Mouse (Mus musculus): ENCODE measurements at regions not wholly inside any gene's neighbourhood (a gene's known extent, or its start where the extent isn't known, plus 50 kb on each side); places are given as distances from the start of the nearest gene placed in this dataset.

DNA sequence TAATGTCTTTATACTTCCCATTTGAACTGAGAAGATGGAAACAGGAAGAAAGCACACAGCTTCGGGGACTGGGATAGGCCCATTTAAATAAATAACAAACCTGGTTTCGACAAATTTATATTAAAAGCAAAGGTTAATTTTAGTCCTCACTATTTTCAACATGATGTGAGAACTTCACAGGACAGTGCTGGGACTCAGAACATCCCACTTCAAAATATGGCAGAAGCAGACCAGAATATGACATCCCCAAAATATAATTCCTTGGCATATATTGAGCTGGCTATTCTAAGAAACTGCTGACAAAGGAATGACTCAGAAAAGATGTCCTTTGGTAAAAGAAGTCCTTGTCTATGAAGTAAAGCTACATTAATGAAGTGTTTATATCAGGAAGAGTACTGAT lies 338.0 kb downstream of the 1190002N15Rik start:
- TF ChIP-seq POLR2A (IDR thresholded peaks at IDR 0.05; ENCODE audit: insufficient read length, low read depth) (no peak), MAX (IDR thresholded peaks at IDR 0.05; ENCODE audit: low read depth) (no peak)
